Mouse (Mus musculus) thymus, postnatal 10 days (tissue): Measurements from ENCODE around the gene Map4k4.

Experiments used
- DNase-seq, 2 experiments: peaks; one replicate each; pipeline ENCODE4 v3.0.0; 2021; ENCODE audit warnings: low spot score in 2 of 2

Gene Map4k4

GRCm38 (mm10) chr1:39900181-39901005 is at the start of gene Map4k4:
Gene Map4k4, plus strand, starts transcription at chr1:39900913.
- DNase-seq, result peak; percentile 40 to 66

GRCm38 (mm10) chr1:39855949-39856348 is 44.8 kb upstream of the Map4k4 start:
- DNase-seq, result no peak

- no peak for DNase-seq
Measured at GRCm38 (mm10) chr1:39856795-39857447, 43.8 kb upstream of the Map4k4 start.

GRCm38 (mm10) chr1:39857448-39857820 is 43.3 kb upstream of the Map4k4 start:
- DNase-seq, result no peak

GRCm38 (mm10) chr1:39859213-39859612 is 41.5 kb upstream of the Map4k4 start:
- no peak for DNase-seq

- no peak for DNase-seq
Measured at GRCm38 (mm10) chr1:39866367-39867141, 34.2 kb upstream of the Map4k4 start.

- no peak for DNase-seq
Measured at GRCm38 (mm10) chr1:39867142-39867525, 33.6 kb upstream of the Map4k4 start.

GRCm38 (mm10) chr1:39867966-39868593 is 32.6 kb upstream of the Map4k4 start:
- DNase-seq, result no peak

- no peak for DNase-seq
Measured at GRCm38 (mm10) chr1:39868825-39869571, 31.7 kb upstream of the Map4k4 start.

- DNase-seq, result no peak
Measured at GRCm38 (mm10) chr1:39869721-39870201, 31.0 kb upstream of the Map4k4 start.

GRCm38 (mm10) chr1:39877981-39878380 is 22.7 kb upstream of the Map4k4 start:
- no peak for DNase-seq

GRCm38 (mm10) chr1:39882505-39882904 is 18.2 kb upstream of the Map4k4 start:
- DNase-seq, result no peak

- DNase-seq, result no peak
Measured at GRCm38 (mm10) chr1:39884803-39885515, 15.8 kb upstream of the Map4k4 start.

GRCm38 (mm10) chr1:39887997-39888396 is 12.7 kb upstream of the Map4k4 start:
- DNase-seq, result no peak

- no peak for DNase-seq
Measured at GRCm38 (mm10) chr1:39889429-39889828, 11.3 kb upstream of the Map4k4 start.

GRCm38 (mm10) chr1:39889973-39890372 is 10.7 kb upstream of the Map4k4 start:
- DNase-seq, result no peak

GRCm38 (mm10) chr1:39893153-39893880 is 7.4 kb upstream of the Map4k4 start:
- DNase-seq, result no peak

- DNase-seq, result no peak
Measured at GRCm38 (mm10) chr1:39895097-39895496, 5.6 kb upstream of the Map4k4 start.

GRCm38 (mm10) chr1:39895506-39895905 is 5.2 kb upstream of the Map4k4 start:
- peak; percentile 27 to 28 for DNase-seq

GRCm38 (mm10) chr1:39896581-39896980 is 4.1 kb upstream of the Map4k4 start:
- peak; percentile 50 to 53 for DNase-seq
